Mouse (Mus musculus): ENCODE results near the gene Matk.

DNA sequence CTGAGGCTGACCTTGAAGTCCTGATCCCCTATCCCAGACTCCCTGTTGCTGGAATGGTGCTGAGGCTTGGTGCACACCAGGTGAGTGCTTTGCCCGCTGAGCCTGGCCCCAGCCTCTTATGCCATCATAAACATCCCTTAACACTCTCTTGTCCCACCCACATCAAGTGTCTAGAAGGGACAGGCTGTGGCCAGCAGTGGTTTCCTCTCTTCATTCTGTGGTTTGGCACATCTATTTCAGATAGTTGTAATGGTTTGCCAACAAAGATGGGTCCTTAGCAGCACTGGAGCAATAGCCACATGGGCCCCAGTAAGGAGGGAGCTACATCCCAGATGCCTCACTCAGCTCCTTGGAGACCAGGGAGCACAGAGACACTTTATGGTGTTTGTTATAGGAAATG lies 2.2 kb downstream of the Matk start:
- TF ChIP-seq CTCF (IDR thresholded peaks at IDR 0.05; ENCODE audit: low read depth, low read length) (no peak), POLR2A (IDR thresholded peaks at IDR 0.05; ENCODE audit: extremely low read depth, insufficient read depth, low read length) (no peak)
